Comparison of ENCODE assay signal across 8 mouse cellular contexts in genomic region chr11:87986141-87986741, GRCm38 (mm10). TPM values are rescaled to one million over a fixed set of nuclear protein-coding genes. Genes with fewer than 3 reads are reported as not detected.
A peak's percentile ranks its signal among the peaks of the same experiment; 100 is the strongest.
DNase-seq lines count a peak whose midpoint lies in the region; ATAC-seq lines count a peak whose summit lies in the region.

No protein-coding gene starts in this region.

- peak overlapping the region; percentile 93 for H3K4me2 ChIP-seq in hindbrain, embryonic 16.5 days (ENCODE audit: low read length)
- H3K4me2 ChIP-seq in limb, embryonic 12.5 days: peak overlapping the region; percentile 85
- H3K4me2 ChIP-seq in midbrain, embryonic 11.5 days: peak overlapping the region; percentile 92

- H3K27ac ChIP-seq in hindbrain, embryonic 16.5 days (ENCODE audit: low read depth, low read length): peak overlapping the region; percentile 93
- peak overlapping the region; percentile 95 for H3K27ac ChIP-seq in limb, embryonic 12.5 days
- H3K27ac ChIP-seq in midbrain, embryonic 11.5 days (ENCODE audit: low read depth, low read length): peak overlapping the region; percentile 94; the same call in 1 of the 2 replicates

- intact Hi-C loops in gastrocnemius, postnatal 14 days (cut with DNase I; ENCODE audit: low total_unique reads): loop anchor here (5.0 kb wide), 1 partner anchor 61 kb away; the partner anchor contains the start of gene Srsf1

- no peaks in the 10 kb centered on the region for H3K9me3 ChIP-seq in hindbrain, embryonic 16.5 days (ENCODE audit: control insufficient read depth, low read length)
- H3K9me3 ChIP-seq in limb, embryonic 12.5 days: no peaks in the 10 kb centered on the region
- no peaks in the 10 kb centered on the region for H3K9me3 ChIP-seq in midbrain, embryonic 11.5 days (ENCODE audit: control insufficient read depth, low read length)

- H3K27me3 ChIP-seq in hindbrain, embryonic 16.5 days (replicated peaks; ENCODE audit: control insufficient read depth, insufficient read depth, low read length): no peaks in the 10 kb centered on the region
- no peaks in the 10 kb centered on the region for H3K27me3 ChIP-seq in limb, embryonic 12.5 days
- no peaks in the 10 kb centered on the region for H3K27me3 ChIP-seq in midbrain, embryonic 11.5 days (ENCODE audit: control insufficient read depth, insufficient read depth, low read length)

- ATAC-seq in cerebellum, adult (ENCODE audit: insufficient number of reproducible peaks, low FRiP score, low TSS enrichment): no peak
- peak; percentile 9; the same call in 1 of the 2 replicates for ATAC-seq in hindbrain, embryonic 16.5 days
- no peak for ATAC-seq in limb, embryonic 12.5 days (ENCODE audit: insufficient number of reproducible peaks, insufficient read depth, low FRiP score, low TSS enrichment, low read depth)
- no peak for ATAC-seq in midbrain, embryonic 11.5 days (ENCODE audit: low FRiP score)

- DNase-seq in cerebellum, adult 11 months: peak; percentile 75
- DNase-seq in cerebellum, postnatal 36 days: peak; percentile 80 to 83
- peak; percentile 68 for DNase-seq in gastrocnemius, postnatal 14 days
- DNase-seq in midbrain, embryonic 11.5 days (ENCODE audit: low spot score, missing footprints): peak; percentile 97
- DNase-seq in spleen, postnatal 4 days (ENCODE audit: low spot score in 2 of 2): peak; percentile 32 to 68

- H3K4me3 ChIP-seq in hindbrain, embryonic 16.5 days (ENCODE audit: low read length): peak overlapping the region; percentile 95
- peak overlapping the region; percentile 100 for H3K4me3 ChIP-seq in limb, embryonic 12.5 days (replicated peaks)
- H3K4me3 ChIP-seq in midbrain, embryonic 11.5 days (ENCODE audit: low read depth, low read length): peak overlapping the region; percentile 99

- H3K36me3 ChIP-seq in hindbrain, embryonic 16.5 days (ENCODE audit: control insufficient read depth, insufficient read depth, low read length): peaks cover 7% of the 10 kb centered on the region
- H3K36me3 ChIP-seq in limb, embryonic 12.5 days: peaks cover 27% of the 10 kb centered on the region
- H3K36me3 ChIP-seq in midbrain, embryonic 11.5 days (ENCODE audit: control insufficient read depth, insufficient read depth, low read length): peaks cover 19% of the 10 kb centered on the region

- WGBS in hindbrain, embryonic 16.5 days: 1% methylated on average over 13 of the region's 13 CpGs
- 4% methylated on average over 13 of the region's 13 CpGs for WGBS in limb, embryonic 12.5 days
- 2% methylated on average over 13 of the region's 13 CpGs for WGBS in midbrain, embryonic 11.5 days

- H3K4me1 ChIP-seq in hindbrain, embryonic 16.5 days (ENCODE audit: control insufficient read depth, insufficient read depth, low read depth, low read length): peaks cover 35% of the 10 kb centered on the region
- H3K4me1 ChIP-seq in limb, embryonic 12.5 days (replicated peaks): peaks cover 28% of the 10 kb centered on the region
- peaks cover 18% of the 10 kb centered on the region for H3K4me1 ChIP-seq in midbrain, embryonic 11.5 days (ENCODE audit: control insufficient read depth, insufficient read depth, low read length)

- peak overlapping the region; percentile 93 for H3K9ac ChIP-seq in hindbrain, embryonic 16.5 days (ENCODE audit: low read depth, low read length)
- H3K9ac ChIP-seq in limb, embryonic 12.5 days (replicated peaks): peak overlapping the region; percentile 99
- peak overlapping the region; percentile 96 for H3K9ac ChIP-seq in midbrain, embryonic 11.5 days (ENCODE audit: low read length)

RNA-seq across cellular contexts. Expression of gene Dynll2, which starts 1.1 kb away (rescaled TPM):
- 100 to 1,000 TPM; 134 to 138 TPM for total RNA-seq in gastrocnemius, postnatal 14 days (2021)
- polyA plus RNA-seq in hindbrain, embryonic 16.5 days (2015; fragmentation: Nextera tagmentation; extraction: Ambion mirVana): 54.5 and 54.6 TPM in 2 replicates
- polyA plus RNA-seq in limb, embryonic 12.5 days (2016; fragmentation: Nextera tagmentation; extraction: Ambion mirVana): 23.0 and 23.4 TPM in 2 replicates
- polyA plus RNA-seq in midbrain, embryonic 11.5 days (2014; fragmentation: Nextera tagmentation; extraction: Ambion mirVana): 20.5 and 22.6 TPM in 2 replicates
